Mouse (Mus musculus) olfactory bulb, adult 2 months (tissue): ENCODE results near the gene Rbm7.

Source experiments
- CTCF ChIP-seq: fragments of 200-500 bp; IDR thresholded peaks from 2 replicates; pipeline ENCODE4 v1.5.1; 2012; ENCODE audit warnings: low read depth, mild to moderate bottlenecking, low read length, moderate library complexity; ENCODE audit not compliant: insufficient read depth
- POLR2A ChIP-seq: fragments of 200-500 bp; IDR thresholded peaks from 2 replicates; pipeline ENCODE4 v1.6.1; 2012; ENCODE audit warnings: mild to moderate bottlenecking, low read depth, low read length, moderate library complexity; ENCODE audit not compliant: insufficient read depth

DNA sequence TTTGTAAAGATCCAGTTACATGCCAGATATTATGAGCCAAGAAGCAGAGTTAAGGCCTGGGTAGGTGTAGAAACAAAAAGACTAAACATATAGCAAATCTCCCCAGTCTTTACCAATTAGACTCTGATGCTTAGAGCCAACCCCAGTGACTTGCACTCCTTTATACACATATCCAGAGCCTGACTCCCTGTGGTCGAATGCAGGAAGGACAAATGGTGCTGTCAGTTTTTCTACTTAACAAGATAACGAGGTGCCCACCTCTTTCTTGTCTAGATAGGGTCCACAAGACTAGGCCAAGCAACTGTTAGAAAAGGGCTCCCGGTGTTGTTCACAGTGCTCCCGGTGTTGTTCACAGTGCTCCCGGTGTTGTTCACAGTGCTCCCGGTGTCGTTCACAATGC, 6.1 kb upstream of the Rbm7 start:
- no peak for TF ChIP-seq CTCF
- no peak for TF ChIP-seq POLR2A
